In genomic region chr2:93458332-93459207, GRCm38 (mm10) we compare ENCODE assay signal across 8 mouse cellular contexts. TPM values are rescaled to one million over a fixed set of nuclear protein-coding genes. Genes with fewer than 3 reads are reported as not detected.
A peak's percentile ranks its signal among the peaks of the same experiment; 100 is the strongest.
DNase-seq lines count a peak whose midpoint lies in the region; ATAC-seq and TF ChIP-seq lines count a peak whose summit lies in the region.

No protein-coding gene starts in this region.

- 52% methylated on average over 8 of the region's 8 CpGs for WGBS in kidney, postnatal 0 days

- H3K4me2 ChIP-seq in kidney, postnatal 0 days (ENCODE audit: low read length) = no peak overlapping the region
- H3K4me2 ChIP-seq in myocyte (ENCODE audit: low read depth) = peak overlapping the region; percentile 97

- H3K27me3 ChIP-seq in kidney, postnatal 0 days (ENCODE audit: insufficient read depth, low read length) = no peaks in the 10 kb centered on the region
- H3K27me3 ChIP-seq in myocyte (ENCODE audit: control insufficient read depth, insufficient read depth, insufficient read length) = no peaks in the 10 kb centered on the region

- peaks cover 7% of the 10 kb centered on the region; the same call in 1 of the 2 replicates for H3K4me1 ChIP-seq in embryonic fibroblast, embryonic 13.5 days (ENCODE audit: control insufficient read depth, insufficient read depth, low read length)
- peaks cover 35% of the 10 kb centered on the region for H3K4me1 ChIP-seq in kidney, postnatal 0 days (replicated peaks; ENCODE audit: insufficient read depth, low read length)

- H3K4me3 ChIP-seq in embryonic fibroblast, embryonic 13.5 days (ENCODE audit: insufficient read depth, low read length) = no peak overlapping the region
- no peak overlapping the region for H3K4me3 ChIP-seq in kidney, postnatal 0 days (replicated peaks; ENCODE audit: low read depth, low read length)
- peak overlapping the region; percentile 90 for H3K4me3 ChIP-seq in myocyte

- no peak for TF ChIP-seq CTCF in embryonic fibroblast, embryonic 13.5 days (IDR thresholded peaks at IDR 0.05; ENCODE audit: borderline replicate concordance, insufficient read depth, low read length)
- TF ChIP-seq CTCF in kidney, postnatal 0 days (IDR thresholded peaks at IDR 0.05; ENCODE audit: low read depth) = no peak

- intact Hi-C loops in gastrocnemius, postnatal 14 days (cut with DNase I; ENCODE audit: low total_unique reads) = no loop called here
- intact Hi-C loops in gastrocnemius, postnatal 36 days (cut with DNase I) = no loop called here

- H3K27ac ChIP-seq in embryonic fibroblast, embryonic 13.5 days (ENCODE audit: insufficient read depth, low read length) = peak overlapping the region; percentile 34; the same call in 1 of the 2 replicates
- H3K27ac ChIP-seq in kidney, postnatal 0 days = peak overlapping the region; percentile 20

- no peak for TF ChIP-seq POLR2A in embryonic fibroblast, embryonic 13.5 days (IDR thresholded peaks at IDR 0.05; ENCODE audit: low read depth, low read length)
- peak; percentile 15 for TF ChIP-seq POLR2A in myocyte (IDR thresholded peaks at IDR 0.05; ENCODE audit: insufficient read length, low read depth)

- peak overlapping the region; percentile 8; the same call in 1 of the 2 replicates for H3K9ac ChIP-seq in kidney, postnatal 0 days (ENCODE audit: low read depth, low read length)

- H3K9me3 ChIP-seq in kidney, postnatal 0 days (replicated peaks; ENCODE audit: low read length) = no peaks in the 10 kb centered on the region

- peaks cover 78% of the 10 kb centered on the region for H3K79me2 ChIP-seq in myocyte (ENCODE audit: control insufficient read depth, insufficient read depth)

- DNase-seq in gastrocnemius, postnatal 14 days = peak; percentile 62
- DNase-seq in gastrocnemius, postnatal 36 days = no peak
- peak; percentile 82 for DNase-seq in kidney, postnatal 0 days (ENCODE audit: low spot score)
- no peak for DNase-seq in gastrocnemius, adult 8-10 months (ENCODE audit: low spot score in 2 of 2)
- DNase-seq in left cerebral cortex, adult 18-20 months (ENCODE audit: low spot score in 2 of 2) = no peak
- DNase-seq in cerebellum, postnatal 14 days = no peak

- no peak overlapping the region for H3ac ChIP-seq in myocyte (ENCODE audit: control insufficient read depth, insufficient read length)

- no peak for ATAC-seq in kidney, postnatal 0 days (replicated peaks; ENCODE audit: low FRiP score, low read depth)

- H3K36me3 ChIP-seq in kidney, postnatal 0 days (ENCODE audit: insufficient read depth, low read length) = no peaks in the 10 kb centered on the region
- H3K36me3 ChIP-seq in myocyte (ENCODE audit: control insufficient read depth, insufficient read depth) = peaks cover 4% of the 10 kb centered on the region

TF ChIP-seq in myocyte, 11 proteins besides CTCF, POLR2A, EP300 and RAD21:
- peak; percentile 82 for TF ChIP-seq TCF12 (IDR thresholded peaks at IDR 0.05; ENCODE audit: insufficient read depth, poor library complexity, severe bottlenecking)
- no peak for TF ChIP-seq REST (IDR thresholded peaks at IDR 0.05; ENCODE audit: insufficient read depth, insufficient read length)
- no peak for TF ChIP-seq CEBPB (IDR thresholded peaks at IDR 0.05; ENCODE audit: insufficient read depth, poor library complexity, severe bottlenecking)
- no peak for TF ChIP-seq E2F4 (IDR thresholded peaks at IDR 0.05; ENCODE audit: insufficient read depth)
- no peak for TF ChIP-seq POLR2AphosphoS2 (IDR thresholded peaks at IDR 0.05; ENCODE audit: insufficient read length, low read depth)
- peak; percentile 52 for TF ChIP-seq TCF3 (IDR thresholded peaks at IDR 0.05; ENCODE audit: insufficient read length, low read depth)
- TF ChIP-seq MYOG (IDR thresholded peaks at IDR 0.05; ENCODE audit: control insufficient read depth in 1 of 3, insufficient read depth in 1 of 3, insufficient read length in 2 of 3, low read depth in 2 of 3) = peak in 2 of 3 experiments; percentile 70 to 83
- TF ChIP-seq MYOD1 (IDR thresholded peaks at IDR 0.05; ENCODE audit: control insufficient read depth in 1 of 3, insufficient read length in 2 of 3, low read depth in 2 of 3) = peak; percentile 90 to 98 (median 98)

RNA-seq across cellular contexts. Expression of gene Cd82, which starts 4.4 kb away (rescaled TPM):
- 10 to 100 TPM; 15.6 to 26.3 TPM for total RNA-seq in gastrocnemius, postnatal 14 days (2021)
- total RNA-seq in gastrocnemius, postnatal 36 days (2021) = 10 to 100 TPM in 1 of 2 experiments, 1 to 10 TPM in 1; 9.5 to 12.4 TPM
- polyA plus RNA-seq in embryonic fibroblast, embryonic 13.5 days (2011; ENCODE audit: insufficient read length, low read depth, missing spikeins) = 45.9 and 48.6 TPM in 2 replicates
- polyA plus RNA-seq in kidney, postnatal 0 days (2015; fragmentation: Nextera tagmentation; extraction: Ambion mirVana) = 85.1 and 89.4 TPM in 2 replicates
- polyA plus RNA-seq in myocyte (2012; fragmentation: generic; extraction: Trizol) = 411 TPM
- 10 to 100 TPM in 1 of 4 experiments, 1 to 10 TPM in 3; 7.6 to 10.1 (median 9.8) TPM for total RNA-seq in gastrocnemius, adult 8-10 months (2022)
- total RNA-seq in left cerebral cortex, adult 18-20 months (2021) = 10 to 100 TPM; 12.8 to 15.4 TPM

Comparison
In these comparisons a context has a peak if more than half of its experiments do, and no peak if none do; other contexts are left out.
1. DNase-seq: peak in gastrocnemius, postnatal 14 days (single experiment) and kidney, postnatal 0 days (single experiment); none in gastrocnemius, postnatal 36 days (0 of 2), gastrocnemius, adult 8-10 months (0 of 2), left cerebral cortex, adult 18-20 months (0 of 2) and cerebellum, postnatal 14 days (0 of 2).